Mouse (Mus musculus): ENCODE measurements around the gene 4930503B20Rik. TPM values are rescaled to one million over a fixed set of nuclear protein-coding genes. Genes with fewer than 3 reads are reported as not detected.

The 4930503B20Rik gene
- total RNA-seq (2021): not detected

GRCm38 (mm10) chr3:146651217-146651616 lies at the start of gene 4930503B20Rik:
TSS of gene 4930503B20Rik (minus strand) at chr3:146651317.
- no peak for DNase-seq (ENCODE audit: low spot score)
- intact Hi-C loops (cut with DNase I): no loop called here

GRCm38 (mm10) chr3:146700051-146700450 lies 48.9 kb upstream of the 4930503B20Rik start:
- no peak for DNase-seq (ENCODE audit: low spot score)
- intact Hi-C loops (cut with DNase I): no loop called here

- no peak for DNase-seq (ENCODE audit: low spot score)
- intact Hi-C loops (cut with DNase I): no loop called here
Measured at GRCm38 (mm10) chr3:146698982-146699381, 47.9 kb upstream of the 4930503B20Rik start.

- DNase-seq (ENCODE audit: low spot score): no peak
- intact Hi-C loops (cut with DNase I): no loop called here
Measured at GRCm38 (mm10) chr3:146692547-146692946, 41.4 kb upstream of the 4930503B20Rik start.

GRCm38 (mm10) chr3:146687121-146687725 lies 36.1 kb upstream of the 4930503B20Rik start:
- no peak for DNase-seq (ENCODE audit: low spot score)
- intact Hi-C loops (cut with DNase I): loop anchor here (5.0 kb wide), 1 partner anchor 45 kb away; no protein-coding TSS in a partner anchor

GRCm38 (mm10) chr3:146686428-146686827 lies 35.3 kb upstream of the 4930503B20Rik start:
- DNase-seq (ENCODE audit: low spot score): no peak
- intact Hi-C loops (cut with DNase I): loop anchor here (5.0 kb wide), 1 partner anchor 46 kb away; no protein-coding TSS in a partner anchor

GRCm38 (mm10) chr3:146684811-146685675 lies 33.9 kb upstream of the 4930503B20Rik start, which contains the start of gene Samd13:
TSS of gene Samd13 (minus strand) at chr3:146685592.
- intact Hi-C loops (cut with DNase I): loop anchor here (5.0 kb wide), 1 partner anchor 47 kb away; no protein-coding TSS in a partner anchor
- peak; percentile 43 for DNase-seq (ENCODE audit: low spot score)

GRCm38 (mm10) chr3:146683095-146683494 lies 32.0 kb upstream of the 4930503B20Rik start:
- no peak for DNase-seq (ENCODE audit: low spot score)
- intact Hi-C loops (cut with DNase I): no loop called here

- intact Hi-C loops (cut with DNase I): no loop called here
- DNase-seq (ENCODE audit: low spot score): peak; percentile 20
Measured at GRCm38 (mm10) chr3:146682140-146682651, 31.1 kb upstream of the 4930503B20Rik start.

- no peak for DNase-seq (ENCODE audit: low spot score)
- intact Hi-C loops (cut with DNase I): no loop called here
Measured at GRCm38 (mm10) chr3:146681696-146682095, 30.6 kb upstream of the 4930503B20Rik start.

GRCm38 (mm10) chr3:146680625-146681024 lies 29.5 kb upstream of the 4930503B20Rik start:
- no peak for DNase-seq (ENCODE audit: low spot score)
- intact Hi-C loops (cut with DNase I): no loop called here

GRCm38 (mm10) chr3:146679646-146680045 lies 28.5 kb upstream of the 4930503B20Rik start:
- intact Hi-C loops (cut with DNase I): no loop called here
- no peak for DNase-seq (ENCODE audit: low spot score)

- DNase-seq (ENCODE audit: low spot score): no peak
- intact Hi-C loops (cut with DNase I): no loop called here
Measured at GRCm38 (mm10) chr3:146676193-146676592, 25.1 kb upstream of the 4930503B20Rik start.

GRCm38 (mm10) chr3:146675101-146675500 lies 24.0 kb upstream of the 4930503B20Rik start:
- no peak for DNase-seq (ENCODE audit: low spot score)
- intact Hi-C loops (cut with DNase I): no loop called here

GRCm38 (mm10) chr3:146671121-146671520 lies 20.0 kb upstream of the 4930503B20Rik start:
- DNase-seq (ENCODE audit: low spot score): no peak
- intact Hi-C loops (cut with DNase I): no loop called here

GRCm38 (mm10) chr3:146661907-146662306 lies 10.8 kb upstream of the 4930503B20Rik start:
- intact Hi-C loops (cut with DNase I): no loop called here

GRCm38 (mm10) chr3:146661001-146661400 lies 9.9 kb upstream of the 4930503B20Rik start:
- intact Hi-C loops (cut with DNase I): no loop called here
- no peak for DNase-seq (ENCODE audit: low spot score)

More at GRCm38 (mm10) chr3:146661907-146662306, 10.8 kb upstream of the 4930503B20Rik start:
- DNase-seq (ENCODE audit: low spot score): no peak

GRCm38 (mm10) chr3:146659321-146659720 lies 8.2 kb upstream of the 4930503B20Rik start:
- intact Hi-C loops (cut with DNase I): no loop called here
- DNase-seq (ENCODE audit: low spot score): no peak

- intact Hi-C loops (cut with DNase I): no loop called here
- DNase-seq (ENCODE audit: low spot score): no peak
Measured at GRCm38 (mm10) chr3:146658061-146658639, 7.0 kb upstream of the 4930503B20Rik start.

GRCm38 (mm10) chr3:146657433-146657832 lies 6.3 kb upstream of the 4930503B20Rik start:
- intact Hi-C loops (cut with DNase I): no loop called here
- DNase-seq (ENCODE audit: low spot score): no peak

Measured in heart, postnatal 25 days (tissue).